Mouse (Mus musculus) adrenal gland, postnatal 14 days (tissue): Measurements from ENCODE around the gene Rbm20. TPM values are rescaled to one million over a fixed set of nuclear protein-coding genes. Genes with fewer than 3 reads are reported as not detected.
A peak's percentile ranks its signal among the peaks of the same experiment; 100 is the strongest.

Source experiments
- DNase-seq: peaks from one replicate; pipeline ENCODE4 v3.0.0; 2021; ENCODE audit warnings: mixed read lengths
- total RNA-seq: library from RNA; stranded (reverse); gene quantifications from 2 replicates; pipeline ENCODE4 v1.2.3, GENCODE M21; 2021

Gene Rbm20
- total RNA-seq, 1 experiment from 2014 or later = 1.3 TPM

GRCm38 (mm10) chr19:53757432-53758109 lies 80.5 kb downstream of the Rbm20 start:
- DNase-seq = no peak

- no peak for DNase-seq
Observed at GRCm38 (mm10) chr19:53758881-53759418, 81.8 kb downstream of the Rbm20 start.

- no peak for DNase-seq
Observed at GRCm38 (mm10) chr19:53760125-53761101, 83.3 kb downstream of the Rbm20 start.

- DNase-seq = peak; percentile 14
Observed at GRCm38 (mm10) chr19:53762749-53763438, 85.8 kb downstream of the Rbm20 start.

- DNase-seq = no peak
Observed at GRCm38 (mm10) chr19:53764688-53765478, 87.8 kb downstream of the Rbm20 start.

GRCm38 (mm10) chr19:53768478-53768877 lies 91.4 kb downstream of the Rbm20 start:
- DNase-seq = peak; percentile 44

- peak; percentile 81 for DNase-seq
Observed at GRCm38 (mm10) chr19:53773937-53774640, 97.0 kb downstream of the Rbm20 start.

GRCm38 (mm10) chr19:53774641-53775350 lies 97.7 kb downstream of the Rbm20 start:
- no peak for DNase-seq

GRCm38 (mm10) chr19:53779402-53779801 lies 102.3 kb downstream of the Rbm20 start:
- no peak for DNase-seq

- no peak for DNase-seq
Observed at GRCm38 (mm10) chr19:53779818-53780217, 102.7 kb downstream of the Rbm20 start.

- DNase-seq = peak; percentile 34
Observed at GRCm38 (mm10) chr19:53780752-53781602, 103.9 kb downstream of the Rbm20 start.

- DNase-seq = peak; percentile 36
Observed at GRCm38 (mm10) chr19:53781826-53782225, 104.7 kb downstream of the Rbm20 start.

GRCm38 (mm10) chr19:53785352-53785751 lies 108.2 kb downstream of the Rbm20 start:
- DNase-seq = no peak

- peak; percentile 57 for DNase-seq
Observed at GRCm38 (mm10) chr19:53786239-53786638, 109.1 kb downstream of the Rbm20 start.

GRCm38 (mm10) chr19:53786836-53787235 lies 109.7 kb downstream of the Rbm20 start:
- no peak for DNase-seq

GRCm38 (mm10) chr19:53788621-53789331 lies 111.7 kb downstream of the Rbm20 start:
- DNase-seq = no peak

GRCm38 (mm10) chr19:53789571-53789970 lies 112.5 kb downstream of the Rbm20 start:
- DNase-seq = no peak
